In genomic region chr10:127898218-127898617, GRCm38 (mm10) we compare ENCODE assay signal across 25 mouse cellular contexts. TPM values are rescaled to one million over a fixed set of nuclear protein-coding genes. Genes with fewer than 3 reads are reported as not detected.
"Had no signal": no experiment of that assay in that cellular context is flagged by ENCODE, and none has a peak within 500 bp of the region (broad histone marks: within the 10 kb centered on the region; RNA-seq: fewer than 3 reads in every experiment).

Gene Sdr9c7 (plus strand): TSS chr10:127898518.

- H3K4me1 ChIP-seq: neural tube, embryonic 13.5 days; neural tube, embryonic 15.5 days had no signal

- H3K27me3 ChIP-seq: liver, embryonic 15.5 days; lung, embryonic 15.5 days; neural tube, embryonic 13.5 days; neural tube, embryonic 15.5 days; stomach, embryonic 15.5 days had no signal

- H3K9ac ChIP-seq: liver, embryonic 15.5 days; liver, postnatal 0 days; lung, embryonic 15.5 days; neural tube, embryonic 13.5 days; neural tube, embryonic 15.5 days; stomach, embryonic 15.5 days had no signal

- DNase-seq: liver, postnatal 0 days; lung, adult 2 months; lung, postnatal 14 days; lung, postnatal 36 days; midbrain, embryonic 14.5 days; retina, postnatal 1 day; right cerebral cortex, adult 18-20 months; right cerebral cortex, postnatal 25 days; right cerebral cortex, postnatal 4 days; thymus, adult 18-20 months; thymus, postnatal 14 days; thymus, postnatal 36 days had no signal

- H3K27ac ChIP-seq: liver, embryonic 15.5 days; lung, embryonic 15.5 days; macrophage; neural tube, embryonic 13.5 days; neural tube, embryonic 15.5 days; stomach, embryonic 15.5 days had no signal

- H3K36me3 ChIP-seq: liver, embryonic 15.5 days; lung, embryonic 15.5 days; neural tube, embryonic 13.5 days; neural tube, embryonic 15.5 days; stomach, embryonic 15.5 days had no signal

- ATAC-seq: liver, postnatal 0 days; lung, postnatal 0 days; midbrain, embryonic 16.5 days had no signal

- H3K9me3 ChIP-seq: liver, embryonic 15.5 days; lung, embryonic 15.5 days; megakaryocyte, embryonic 14.5 days; neural tube, embryonic 13.5 days; neural tube, embryonic 15.5 days; stomach, embryonic 15.5 days had no signal

- H3K4me2 ChIP-seq: liver, embryonic 15.5 days; lung, embryonic 15.5 days; midbrain, embryonic 11.5 days; neural tube, embryonic 13.5 days; neural tube, embryonic 15.5 days; stomach, embryonic 15.5 days had no signal

- H3K4me3 ChIP-seq: liver, embryonic 15.5 days; lung, embryonic 15.5 days; megakaryocyte, embryonic 14.5 days; myocyte; neural tube, embryonic 13.5 days; neural tube, embryonic 15.5 days; stomach, embryonic 15.5 days had no signal

RNA-seq across cellular contexts. Expression of gene Sdr9c7, which starts in this region (rescaled TPM):
- total RNA-seq: megakaryocyte progenitor cell, adult 5-6 weeks had no signal
- polyA plus RNA-seq: liver, embryonic 15.5 days; lung, embryonic 15.5 days; lung, postnatal 0 days; macrophage; midbrain, embryonic 11.5 days; midbrain, embryonic 14.5 days; midbrain, embryonic 16.5 days; myocyte; neural tube, embryonic 11.5 days; neural tube, embryonic 13.5 days; neural tube, embryonic 15.5 days had no signal
